Mouse (Mus musculus): ENCODE data around the gene Txn2.

Gene Txn2

GRCm38 (mm10) chr15:77933222-77933621 lies 4.4 kb upstream of the Txn2 start:
- no peak for DNase-seq

GRCm38 (mm10) chr15:77931689-77932016 lies 2.8 kb upstream of the Txn2 start:
- DNase-seq: no peak

- no peak for DNase-seq
Measured at GRCm38 (mm10) chr15:77930986-77931688, 2.3 kb upstream of the Txn2 start.

- no peak for DNase-seq
Measured at GRCm38 (mm10) chr15:77929804-77930203, 998 bp upstream of the Txn2 start.

- DNase-seq: no peak
Measured at GRCm38 (mm10) chr15:77928091-77928490, 715 bp downstream of the Txn2 start.

- no peak for DNase-seq
Measured at GRCm38 (mm10) chr15:77926921-77927320, 1.9 kb downstream of the Txn2 start.

GRCm38 (mm10) chr15:77925195-77925594 lies 3.6 kb downstream of the Txn2 start:
- no peak for DNase-seq

GRCm38 (mm10) chr15:77923267-77924035 lies 5.4 kb downstream of the Txn2 start:
- no peak for DNase-seq

- no peak for DNase-seq
Measured at GRCm38 (mm10) chr15:77922710-77923109, 6.1 kb downstream of the Txn2 start.

- DNase-seq: no peak
Measured at GRCm38 (mm10) chr15:77921636-77922035, 7.2 kb downstream of the Txn2 start.

GRCm38 (mm10) chr15:77920511-77921462 lies 8.0 kb downstream of the Txn2 start:
- DNase-seq: no peak

- no peak for DNase-seq
Measured at GRCm38 (mm10) chr15:77919441-77919840, 9.4 kb downstream of the Txn2 start.

- peak; percentile 88 for DNase-seq
Measured at GRCm38 (mm10) chr15:77916851-77917544, 11.8 kb downstream of the Txn2 start.

- no peak for DNase-seq
Measured at GRCm38 (mm10) chr15:77915287-77915686, 13.5 kb downstream of the Txn2 start.

- DNase-seq: no peak
Measured at GRCm38 (mm10) chr15:77914507-77914906, 14.3 kb downstream of the Txn2 start.

- no peak for DNase-seq
Measured at GRCm38 (mm10) chr15:77913054-77913453, 15.8 kb downstream of the Txn2 start.

GRCm38 (mm10) chr15:77912585-77912984 lies 16.2 kb downstream of the Txn2 start:
- no peak for DNase-seq

- DNase-seq: no peak
Measured at GRCm38 (mm10) chr15:77912048-77912447, 16.8 kb downstream of the Txn2 start.

- DNase-seq: no peak
Measured at GRCm38 (mm10) chr15:77911065-77911464, 17.7 kb downstream of the Txn2 start.

- DNase-seq: no peak
Measured at GRCm38 (mm10) chr15:77907646-77908518, 20.9 kb downstream of the Txn2 start.

GRCm38 (mm10) chr15:77906545-77906944 lies 22.3 kb downstream of the Txn2 start:
- DNase-seq: no peak

- no peak for DNase-seq
Measured at GRCm38 (mm10) chr15:77906081-77906480, 22.7 kb downstream of the Txn2 start.
